Mouse (Mus musculus) CD4-positive, CD25-positive, alpha-beta regulatory T cell, adult 2 months (primary cell): ENCODE measurements around the gene Hoxc9.
A peak's percentile ranks its signal among the peaks of the same experiment; 100 is the strongest.

Experiments used
- DNase-seq: peaks from one replicate; pipeline ENCODE4 v3.0.0-alpha.2; 2012; ENCODE audit warnings: low read depth, low spot score

Gene Hoxc9

GRCm38 (mm10) chr15:102998608-102999182 is 22.5 kb downstream of the Hoxc9 start:
- no peak for DNase-seq

GRCm38 (mm10) chr15:102999183-102999831 is 23.1 kb downstream of the Hoxc9 start:
- DNase-seq: peak; percentile 83

GRCm38 (mm10) chr15:102999955-103000354 is 23.7 kb downstream of the Hoxc9 start:
- DNase-seq: no peak

GRCm38 (mm10) chr15:103000501-103000901 is 24.3 kb downstream of the Hoxc9 start:
- no peak for DNase-seq

- DNase-seq: no peak
Observed at GRCm38 (mm10) chr15:103001370-103001769, 25.1 kb downstream of the Hoxc9 start.

GRCm38 (mm10) chr15:103002156-103002555 is 25.9 kb downstream of the Hoxc9 start:
- no peak for DNase-seq

GRCm38 (mm10) chr15:103002821-103003448 is 26.7 kb downstream of the Hoxc9 start:
- DNase-seq: no peak

- DNase-seq: no peak
Observed at GRCm38 (mm10) chr15:103005308-103005707, 29.1 kb downstream of the Hoxc9 start.

GRCm38 (mm10) chr15:103005797-103006196 is 29.6 kb downstream of the Hoxc9 start:
- DNase-seq: no peak

GRCm38 (mm10) chr15:103006326-103006725 is 30.1 kb downstream of the Hoxc9 start:
- no peak for DNase-seq

GRCm38 (mm10) chr15:103009265-103010111 is 33.2 kb downstream of the Hoxc9 start:
- no peak for DNase-seq

- DNase-seq: no peak
Observed at GRCm38 (mm10) chr15:103010112-103010846, 34.0 kb downstream of the Hoxc9 start.

- DNase-seq: no peak
Observed at GRCm38 (mm10) chr15:103010847-103011555, 34.8 kb downstream of the Hoxc9 start.

GRCm38 (mm10) chr15:103011928-103012486 is 35.8 kb downstream of the Hoxc9 start:
- no peak for DNase-seq

- DNase-seq: peak; percentile 68
Observed at GRCm38 (mm10) chr15:103013238-103013984, 37.2 kb downstream of the Hoxc9 start.

GRCm38 (mm10) chr15:103014166-103015008 is 38.1 kb downstream of the Hoxc9 start:
- no peak for DNase-seq

GRCm38 (mm10) chr15:103015009-103015399 is 38.8 kb downstream of the Hoxc9 start:
- DNase-seq: no peak

GRCm38 (mm10) chr15:103015406-103016166 is 39.3 kb downstream of the Hoxc9 start:
- DNase-seq: no peak
